Mouse (Mus musculus) kidney, postnatal 4 days (tissue): ENCODE measurements around the gene Shmt2.
A peak's percentile ranks its signal among the peaks of the same experiment; 100 is the strongest.

ENCODE experiments used
- DNase-seq, 2 experiments: peaks; one replicate each; pipeline ENCODE4 v3.0.0; 2021; ENCODE audit warnings: mixed read lengths in 2 of 2

Gene Shmt2

GRCm38 (mm10) chr10:127472722-127473121 is 49.5 kb downstream of the Shmt2 start:
- DNase-seq, result no peak

DNA sequence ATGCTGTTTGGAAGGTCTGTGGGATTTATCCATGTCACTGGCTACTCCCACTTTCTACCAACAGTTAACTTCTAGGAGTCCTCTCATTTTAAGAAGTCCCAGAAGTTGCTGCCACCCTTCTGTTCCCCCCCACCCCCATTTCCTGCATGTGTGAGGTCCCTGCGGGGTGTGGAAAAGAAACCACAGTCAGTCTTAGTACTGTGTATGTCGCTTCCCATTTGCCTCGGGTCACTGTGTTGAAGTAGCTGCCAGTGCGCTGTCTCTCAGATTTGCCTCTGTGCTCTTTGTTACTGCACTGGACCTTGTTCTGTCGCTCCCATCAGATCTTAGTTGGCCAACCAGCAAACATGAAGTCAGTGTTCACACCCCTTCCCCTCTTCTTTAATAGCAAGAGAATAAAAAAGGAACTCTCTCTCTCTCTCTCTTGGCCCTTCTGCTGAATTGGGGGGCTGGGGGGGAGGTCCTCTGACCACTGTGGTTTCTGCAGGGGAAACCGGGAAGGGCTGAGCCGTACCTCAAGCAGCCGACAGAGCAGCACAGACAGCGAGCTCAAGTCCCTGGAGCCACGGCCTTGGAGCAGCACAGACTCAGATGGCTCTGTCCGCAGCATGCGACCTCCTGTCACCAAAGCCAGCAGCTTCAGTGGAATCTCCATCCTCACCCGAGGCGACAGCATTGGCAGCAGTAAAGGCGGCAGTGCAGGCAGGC is 50.8 kb downstream of the Shmt2 start:
- peak; percentile 47 to 68 for DNase-seq
